Mouse (Mus musculus) C2C12 (cell line): ENCODE results near the gene Srsf2.

Source experiments
- CTCF ChIP-seq: IDR thresholded peaks from one replicate; pipeline ENCODE4 v1.5.1; 2011; ENCODE audit not compliant: control insufficient read depth, insufficient read depth, insufficient read length
- FOSL1 ChIP-seq: IDR thresholded peaks from one replicate; pipeline ENCODE4 v1.8.0; 2011; ENCODE audit warnings: mild to moderate bottlenecking, low read length; ENCODE audit not compliant: poor library complexity, insufficient read depth, severe bottlenecking
- MAX ChIP-seq: IDR thresholded peaks from one replicate; pipeline ENCODE4 v1.6.1; 2011; ENCODE audit warnings: mild to moderate bottlenecking, control low read depth
- MYOG ChIP-seq: IDR thresholded peaks from one replicate; pipeline ENCODE4 v1.6.1; 2011; ENCODE audit not compliant: control insufficient read depth, insufficient read length; ENCODE audit errors: extremely low read depth
- USF1 ChIP-seq: IDR thresholded peaks from one replicate; pipeline ENCODE4 v1.6.1; 2011; ENCODE audit warnings: low read depth, mild to moderate bottlenecking, control low read depth, moderate library complexity

DNA sequence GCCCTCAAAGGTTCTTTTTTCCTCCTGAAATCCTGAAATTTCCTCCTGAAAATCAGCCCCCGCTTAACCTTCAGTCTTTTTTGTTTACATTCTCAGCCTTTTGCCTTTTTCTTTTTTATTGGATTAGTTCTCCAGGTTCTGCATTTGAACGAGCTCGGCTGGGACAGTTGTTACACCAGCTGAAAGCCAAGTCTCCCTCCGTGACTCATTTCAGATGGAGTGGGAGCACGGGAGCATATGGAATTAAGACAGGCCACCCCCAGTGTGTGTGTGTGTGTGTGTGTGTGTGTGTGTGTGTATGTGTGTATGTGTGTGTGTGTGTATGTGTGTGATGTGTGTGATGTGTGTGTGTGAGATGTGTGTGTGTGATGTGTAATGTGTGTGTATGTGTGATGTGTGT lies 28.5 kb upstream of the Srsf2 start:
- TF ChIP-seq CTCF (no peak), FOSL1 (no peak), USF1 (no peak), MYOG (no peak), MAX (no peak)
